Mouse (Mus musculus) CD4-positive, CD25-positive, alpha-beta regulatory T cell, adult 4 months (primary cell): ENCODE results near the gene Rsrp1. TPM values are rescaled to one million over a fixed set of nuclear protein-coding genes. Genes with fewer than 3 reads are reported as not detected.

Source experiments
- ATAC-seq: one replicate; pipeline ENCODE4 v1.8.0; 2017
- polyA plus RNA-seq, 2 experiments: library from polyadenylated mRNA; unstranded; fragments of 100-300 nt; shearing (Covaris generic); gene quantifications; one replicate each; pipeline ENCODE4 v1.2.1; 2017

Rsrp1 gene
- polyA plus RNA-seq, 2 experiments from 2014 or later = 223 to 361 TPM

DNA sequence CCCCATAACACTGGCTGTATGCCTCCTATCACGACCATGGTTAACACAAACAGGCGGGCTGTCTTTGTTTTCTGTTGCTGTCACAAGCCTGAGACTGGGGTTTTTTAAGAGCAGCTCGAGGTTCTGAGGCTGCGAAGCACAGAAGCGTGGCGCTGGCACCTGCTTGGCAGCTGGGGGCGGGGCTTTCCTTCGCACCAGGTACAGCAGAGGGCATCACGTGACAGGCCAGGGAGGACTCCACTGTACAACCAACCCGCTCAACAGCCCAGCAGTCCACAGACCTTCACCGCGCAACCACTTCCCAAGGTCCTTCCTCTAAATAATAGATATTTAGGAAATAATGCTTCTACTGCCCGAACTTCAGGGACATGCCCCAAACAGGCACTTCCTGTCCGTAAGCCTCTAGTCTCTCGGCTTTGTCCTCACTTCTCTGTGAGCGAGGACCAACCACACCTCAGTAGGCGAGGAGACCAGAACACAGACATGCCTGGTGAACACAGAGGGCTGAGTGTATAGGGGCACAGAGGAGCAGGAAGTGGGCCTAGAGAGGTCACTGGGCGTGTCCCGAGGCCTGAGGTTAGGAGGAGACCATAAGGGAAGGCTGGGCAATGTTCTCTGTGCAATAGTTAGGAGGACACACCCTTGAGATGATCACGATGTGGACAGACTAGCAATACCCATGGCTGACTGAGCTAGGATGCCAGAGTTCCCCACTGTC, 44.7 kb downstream of the Rsrp1 start:
- ATAC-seq = no peak

DNA sequence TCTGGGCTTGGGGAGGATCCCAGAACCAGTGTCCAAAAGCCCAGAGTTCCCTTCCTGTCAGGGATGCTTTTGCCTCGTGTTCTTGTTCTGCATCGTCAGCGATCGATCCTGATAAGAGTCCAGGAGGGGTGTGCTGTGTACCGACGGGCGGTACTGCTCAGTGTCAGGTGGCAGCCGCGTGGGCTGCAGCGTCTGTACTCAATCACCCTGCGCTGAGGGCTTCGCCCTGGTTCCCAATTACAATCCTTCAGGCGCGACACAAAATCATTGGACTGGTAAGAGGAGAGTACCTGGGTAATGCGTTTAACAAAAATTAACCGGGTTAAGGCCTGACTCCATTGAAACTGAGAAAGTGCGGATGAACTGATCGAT, 45.2 kb downstream of the Rsrp1 start:
- no peak for ATAC-seq

- ATAC-seq = no peak
Measured at GRCm38 (mm10) chr4:134975261-134975928, 52.0 kb downstream of the Rsrp1 start.

GRCm38 (mm10) chr4:134975929-134976308, 52.5 kb downstream of the Rsrp1 start:
- no peak for ATAC-seq

Other genes starting within 250 kb of the Rsrp1 start
- gene Man1c1, start 219.3 kb upstream of the Rsrp1 start, polyA plus RNA-seq = 1 to 10 TPM; 1.0 to 1.4 TPM
- 10 to 100 TPM; 26.1 to 42.4 TPM for gene Ldlrap1, start 155.6 kb upstream of the Rsrp1 start, polyA plus RNA-seq
- 1 to 10 TPM; 4.2 to 7.1 TPM for gene Maco1, start 70.2 kb upstream of the Rsrp1 start, polyA plus RNA-seq
- under 1 TPM in 1 of 2 experiments, not detected in 1; 0.75 TPM for gene Rhd, start 59.1 kb upstream of the Rsrp1 start, polyA plus RNA-seq
- gene Tmem50a, start 8.6 kb upstream of the Rsrp1 start, polyA plus RNA-seq = 100 to 1,000 TPM; 529 to 546 TPM
- gene Syf2, start 7.3 kb downstream of the Rsrp1 start, polyA plus RNA-seq = 100 to 1,000 TPM; 215 to 219 TPM
- gene Runx3, start 197.1 kb downstream of the Rsrp1 start, polyA plus RNA-seq = 10 to 100 TPM in 1 of 2 experiments, 1 to 10 TPM in 1; 9.8 to 11.2 TPM